7 mouse cellular contexts compared by ENCODE assay signal in genomic region chr13:107891946-107892345, GRCm38 (mm10).
DNase-seq lines count a peak whose midpoint lies in the region; ATAC-seq and TF ChIP-seq lines count a peak whose summit lies in the region.

No protein-coding gene starts in this region.

- TF ChIP-seq CTCF in forebrain, postnatal 0 days (IDR thresholded peaks at IDR 0.05; ENCODE audit: low read depth) = no peak

- WGBS in forebrain, postnatal 0 days = 9% methylated on average over 11 of the region's 11 CpGs
- 14% methylated on average over 11 of the region's 11 CpGs for WGBS in liver, embryonic 12.5 days (ENCODE audit: insufficient replicate concordance)

- H3K9me3 ChIP-seq in forebrain, postnatal 0 days (ENCODE audit: low read length) = no peaks in the 10 kb centered on the region
- H3K9me3 ChIP-seq in liver, embryonic 12.5 days (replicated peaks) = no peaks in the 10 kb centered on the region

- H3K4me2 ChIP-seq in forebrain, postnatal 0 days (ENCODE audit: low read depth) = peak overlapping the region; percentile 80
- peak overlapping the region; percentile 97 for H3K4me2 ChIP-seq in liver, embryonic 12.5 days

- 0 out of 2 replicates have a peak overlapping the region, but pooled peaks have one; percentile 94 for H3K27ac ChIP-seq in forebrain, postnatal 0 days (ENCODE audit: low read depth, low read length)
- no peak overlapping the region for H3K27ac ChIP-seq in liver, embryonic 12.5 days

- peaks cover 7% of the 10 kb centered on the region; the same call in 1 of the 2 replicates for H3K4me1 ChIP-seq in forebrain, postnatal 0 days (ENCODE audit: insufficient read depth)
- H3K4me1 ChIP-seq in liver, embryonic 12.5 days = peaks cover 45% of the 10 kb centered on the region

- peak overlapping the region; percentile 93 for H3K4me3 ChIP-seq in forebrain, postnatal 0 days (ENCODE audit: low read depth, low read length)
- peak overlapping the region; percentile 68 for H3K4me3 ChIP-seq in liver, embryonic 12.5 days

- no peaks in the 10 kb centered on the region; the same call in 1 of the 2 replicates for H3K27me3 ChIP-seq in forebrain, postnatal 0 days (ENCODE audit: insufficient read depth, low read length)
- H3K27me3 ChIP-seq in liver, embryonic 12.5 days (replicated peaks) = peaks cover 84% of the 10 kb centered on the region

- ATAC-seq in forebrain, postnatal 0 days = no peak
- ATAC-seq in liver, embryonic 12.5 days = no peak
- no peak for ATAC-seq in cerebellum, adult (ENCODE audit: insufficient number of reproducible peaks, low FRiP score, low TSS enrichment)

- H3K9ac ChIP-seq in forebrain, postnatal 0 days = peak overlapping the region; percentile 90
- 0 out of 2 replicates have a peak overlapping the region, but pooled peaks have one; percentile 63 for H3K9ac ChIP-seq in liver, embryonic 12.5 days

- H3K36me3 ChIP-seq in forebrain, postnatal 0 days (ENCODE audit: insufficient read depth) = no peaks in the 10 kb centered on the region
- no peaks in the 10 kb centered on the region for H3K36me3 ChIP-seq in liver, embryonic 12.5 days

- DNase-seq in 3T3-L1 (ENCODE audit: low read depth, low spot score) = peak; percentile 43
- DNase-seq in 416B (ENCODE audit: low read depth) = peak; percentile 46
- no peak for DNase-seq in forebrain, postnatal 0 days
- DNase-seq in thymus, postnatal 10 days (ENCODE audit: low spot score in 2 of 2) = no peak
- DNase-seq in layer of hippocampus, postnatal 25 days (ENCODE audit: extremely low spot score in 1 of 2, low spot score in 1 of 2) = no peak

Comparison
In these comparisons a context has a peak if more than half of its experiments do, and no peak if none do; other contexts are left out.
1. DNase-seq: peak in 3T3-L1 (single experiment) and 416B (single experiment); none in forebrain, postnatal 0 days (single experiment), thymus, postnatal 10 days (0 of 2) and layer of hippocampus, postnatal 25 days (0 of 2).